Mouse (Mus musculus) megakaryocyte, embryonic 14.5 days (primary cell): ENCODE measurements around the gene Oxsr1.

ENCODE experiments used
- FLI1 ChIP-seq: IDR thresholded peaks from 2 replicates; pipeline ENCODE4 v1.6.1; 2012; ENCODE audit warnings: low read length, inconsistent platforms, mixed read lengths
- GATA1 ChIP-seq: IDR thresholded peaks from 3 replicates; pipeline ENCODE4 v1.6.1; 2012; ENCODE audit warnings: mixed read lengths, low read length, inconsistent platforms, borderline replicate concordance

- TF ChIP-seq GATA1 (no peak), FLI1 (no peak)
Observed at GRCm38 (mm10) chr9:119271496-119271895, 50.7 kb downstream of the Oxsr1 start.
